Mouse (Mus musculus) MEL (cell line): ENCODE results near the gene Krt13.

Experiments
- CTCF ChIP-seq, 3 experiments: IDR thresholded peaks in 2 of 3; conservative IDR thresholded peaks in 1 of 3; 2 replicates each; pipeline ENCODE4 v1.5.1; 2011 to 2012; ENCODE audit warnings: low read length in 3 of 3, low read depth in 2 of 3, mild to moderate bottlenecking in 2 of 3, improper control_type of control experiment in 1 of 3, inconsistent platforms in 1 of 3, mixed read lengths in 1 of 3, moderate library complexity in 1 of 3; ENCODE audit not compliant: control insufficient read depth in 1 of 3, insufficient read depth in 1 of 3, poor library complexity in 1 of 3, severe bottlenecking in 1 of 3
- USF1 ChIP-seq: IDR thresholded peaks from 2 replicates; pipeline ENCODE4 v1.6.1; 2014; ENCODE audit warnings: low read depth, mild to moderate bottlenecking, inconsistent platforms, low read length, improper control_type of control experiment, moderate library complexity

DNA sequence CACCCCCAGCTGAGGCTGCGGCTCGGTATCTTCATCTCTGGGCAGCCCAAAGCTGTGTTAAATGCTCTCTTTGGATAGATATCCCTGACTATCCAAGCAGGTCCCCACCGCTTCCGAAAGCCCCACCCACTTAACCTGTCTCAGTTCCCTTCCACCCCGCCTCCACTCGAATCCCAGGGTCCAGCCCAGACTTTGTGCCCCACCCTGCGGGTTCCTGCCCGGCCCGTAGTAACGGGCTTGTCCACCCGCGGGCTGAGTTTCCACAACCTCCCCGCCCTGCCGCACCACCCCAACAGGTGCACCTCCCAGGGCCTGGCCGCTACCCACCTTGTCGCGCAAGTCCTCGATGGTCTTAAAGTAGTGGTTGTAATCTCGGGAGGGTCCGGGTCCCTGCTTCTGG lies 23.7 kb upstream of the Krt13 start:
- TF ChIP-seq CTCF (IDR thresholded peaks at IDR 0.05 in 2 of 3, conservative IDR thresholded peaks at IDR 0.05 in 1 of 3; ENCODE audit: control insufficient read depth in 1 of 3, insufficient read depth in 1 of 3, low read depth in 2 of 3, low read length in 3 of 3, poor library complexity in 1 of 3, severe bottlenecking in 1 of 3), result no peak
- TF ChIP-seq USF1, result no peak
